Mouse (Mus musculus) liver, embryonic 14.5 days (tissue): Measurements from ENCODE around the gene Cnnm3. TPM values are rescaled to one million over a fixed set of nuclear protein-coding genes. Genes with fewer than 3 reads are reported as not detected.

Experiments used
- ATAC-seq: fragments of 200-750 bp; cut with Nextera tagmentation; 2 replicates; pipeline ENCODE4 v1.8.0; 2017; ENCODE audit warnings: moderate number of reproducible peaks, mild to moderate bottlenecking, moderate library complexity; ENCODE audit not compliant: insufficient read depth
- DNase-seq, 3 experiments: peaks; one replicate each; pipeline ENCODE4 v3.0.0-alpha.2; 2012 to 2013; ENCODE audit warnings: low read depth in 3 of 3, low spot score in 3 of 3
- H3K27ac ChIP-seq: fragments of 300-500 bp; sonication (generic); 2 replicates; pipeline ENCODE4 v1.5.1; 2014; ENCODE audit warnings: moderate library complexity, mild to moderate bottlenecking, control low read depth, inconsistent platforms
- H3K27me3 ChIP-seq: fragments of 300-500 bp; sonication (generic); 2 replicates; pipeline ENCODE4 v1.6.1; 2014; ENCODE audit warnings: mild to moderate bottlenecking, low read length, moderate library complexity; ENCODE audit not compliant: control insufficient read depth, insufficient read depth
- H3K36me3 ChIP-seq: fragments of 300-500 bp; sonication (generic); replicated peaks from 2 replicates; pipeline ENCODE4 v1.6.1; 2014; ENCODE audit warnings: low read depth; ENCODE audit not compliant: control insufficient read depth, insufficient read depth
- H3K4me1 ChIP-seq, 2 experiments: fragments of 200-500 bp in 1 of 2; fragments of 300-500 bp in 1 of 2; sonication (generic) in 1 of 2; replicated peaks; 2 replicates each; pipeline ENCODE4 v1.6.1; 2012 to 2014; ENCODE audit warnings: antibody characterized with exemption in 1 of 2, inconsistent platforms in 1 of 2, low read length in 1 of 2; ENCODE audit not compliant: control insufficient read depth in 2 of 2, insufficient read depth in 2 of 2
- H3K4me2 ChIP-seq: fragments of 300-500 bp; sonication (generic); 2 replicates; pipeline ENCODE4 v1.6.1; 2014; ENCODE audit warnings: low read depth, mild to moderate bottlenecking, control low read depth, moderate library complexity
- H3K4me3 ChIP-seq, 2 experiments: fragments of 200-500 bp in 1 of 2; fragments of 300-500 bp in 1 of 2; sonication (generic) in 1 of 2; 2 replicates each; pipeline ENCODE4 v1.5.1; 2012 to 2014; ENCODE audit warnings: low read depth in 2 of 2, low read length in 2 of 2, mild to moderate bottlenecking in 2 of 2, control low read depth in 1 of 2, inconsistent platforms in 1 of 2, moderate library complexity in 1 of 2; ENCODE audit not compliant: insufficient read depth in 1 of 2
- H3K9ac ChIP-seq: fragments of 300-500 bp; sonication (generic); replicated peaks from 2 replicates; pipeline ENCODE4 v1.6.1; 2014; ENCODE audit warnings: mild to moderate bottlenecking, control low read depth, moderate library complexity
- H3K9me3 ChIP-seq: fragments of 300-500 bp; sonication (generic); 2 replicates; pipeline ENCODE4 v1.6.1; 2016; ENCODE audit warnings: low read length, mixed read lengths; ENCODE audit not compliant: control insufficient read depth
- CTCF ChIP-seq: IDR thresholded peaks from 2 replicates; pipeline ENCODE4 v1.5.1; 2016; ENCODE audit warnings: antibody characterized with exemption, low read depth, control low read depth
- EP300 ChIP-seq: IDR thresholded peaks from 2 replicates; pipeline ENCODE4 v1.6.1; 2016; ENCODE audit warnings: antibody characterized with exemption, low read depth
- WGBS: fragments of 180-500 bp; shearing (Covaris S2); extraction: QIAGEN DNeasy Blood & Tissue Kit; methylation state at CpG from one replicate; pipeline ENCODE4 v1.1.7; 2014; ENCODE audit not compliant: insufficient replicate concordance; 5-methylcytosine and 5-hydroxymethylcytosine counted together
- polyA plus RNA-seq, 2 experiments: library from polyadenylated mRNA; depleted of rRNA in 1 of 2; stranded (reverse) in 1 of 2; unstranded in 1 of 2; fragments of >200 nt; fragmentation: Nextera tagmentation in 1 of 2; extraction: Ambion mirVana in 1 of 2; gene quantifications; 2 replicates each; pipeline versions ENCODE4 v1.2.1 to v1.2.3; 2012 to 2014

The Cnnm3 gene
- polyA plus RNA-seq, 2 experiments = 0.86 to 3.7 TPM

- Histone ChIP-seq H3K27ac (no peak overlapping the region), H3K9me3 (no peaks in the 10 kb centered on the region), H3K9ac (no peak overlapping the region), H3K4me3 (no peak overlapping the region), H3K27me3 (no peaks in the 10 kb centered on the region), H3K4me2 (no peak overlapping the region), H3K36me3 (no peaks in the 10 kb centered on the region), H3K4me1 (peaks cover 0 to 5% of the 10 kb centered on the region in 2 experiments; a peak in 2 of 4 replicates)
- DNase-seq (no peak), ATAC-seq (no peak)
- 59% methylated on average over 7 of the region's 7 CpGs for WGBS
- no peak for TF ChIP-seq EP300
- TF ChIP-seq CTCF = no peak
Observed at GRCm38 (mm10) chr1:36485080-36485479, 26.6 kb upstream of the Cnnm3 start.

DNA sequence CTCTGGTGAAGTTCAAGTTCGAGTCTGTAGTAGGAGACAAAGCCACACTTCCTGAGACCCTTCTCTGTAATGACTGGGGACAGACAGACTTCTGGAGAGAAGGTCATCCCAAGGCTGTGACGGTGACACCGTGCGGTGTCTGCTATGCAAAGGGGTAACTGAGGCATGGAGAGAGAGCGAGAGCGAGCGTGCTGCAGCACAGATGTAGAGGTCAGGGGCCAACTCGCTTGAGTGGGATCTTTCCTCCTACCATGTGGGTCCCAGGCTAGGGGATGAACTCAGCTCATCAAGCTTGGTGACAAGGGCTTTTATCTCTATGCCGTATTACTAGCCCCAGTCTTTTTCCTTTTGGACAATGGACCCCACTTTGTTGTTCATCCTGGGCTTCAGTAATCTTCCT lies 24.6 kb upstream of the Cnnm3 start:
- Histone ChIP-seq H3K9me3 (no peaks in the 10 kb centered on the region), H3K4me3 (no peak overlapping the region), H3K9ac (no peak overlapping the region), H3K4me2 (no peak overlapping the region), H3K36me3 (no peaks in the 10 kb centered on the region), H3K4me1 (peaks cover 0 to 2% of the 10 kb centered on the region in 2 experiments; a peak in 2 of 4 replicates), H3K27me3 (no peaks in the 10 kb centered on the region), H3K27ac (no peak overlapping the region)
- TF ChIP-seq CTCF (no peak), EP300 (no peak)
- DNase-seq (no peak), ATAC-seq (no peak)
- 79% methylated on average over 9 of the region's 9 CpGs for WGBS

- no peak overlapping the region for H3K4me2 ChIP-seq
- no peaks in the 10 kb centered on the region for H3K4me1 ChIP-seq
- no peak for TF ChIP-seq EP300
- TF ChIP-seq CTCF = no peak
- no peaks in the 10 kb centered on the region for H3K36me3 ChIP-seq
- WGBS = 65% methylated on average over 6 of the region's 6 CpGs
- DNase-seq = no peak
- ATAC-seq = no peak
- H3K9me3 ChIP-seq = no peaks in the 10 kb centered on the region
- H3K27ac ChIP-seq = no peak overlapping the region
- H3K27me3 ChIP-seq = no peaks in the 10 kb centered on the region
- no peak overlapping the region for H3K4me3 ChIP-seq
- H3K9ac ChIP-seq = no peak overlapping the region
Observed at GRCm38 (mm10) chr1:36489661-36490060, 22.0 kb upstream of the Cnnm3 start.

DNA sequence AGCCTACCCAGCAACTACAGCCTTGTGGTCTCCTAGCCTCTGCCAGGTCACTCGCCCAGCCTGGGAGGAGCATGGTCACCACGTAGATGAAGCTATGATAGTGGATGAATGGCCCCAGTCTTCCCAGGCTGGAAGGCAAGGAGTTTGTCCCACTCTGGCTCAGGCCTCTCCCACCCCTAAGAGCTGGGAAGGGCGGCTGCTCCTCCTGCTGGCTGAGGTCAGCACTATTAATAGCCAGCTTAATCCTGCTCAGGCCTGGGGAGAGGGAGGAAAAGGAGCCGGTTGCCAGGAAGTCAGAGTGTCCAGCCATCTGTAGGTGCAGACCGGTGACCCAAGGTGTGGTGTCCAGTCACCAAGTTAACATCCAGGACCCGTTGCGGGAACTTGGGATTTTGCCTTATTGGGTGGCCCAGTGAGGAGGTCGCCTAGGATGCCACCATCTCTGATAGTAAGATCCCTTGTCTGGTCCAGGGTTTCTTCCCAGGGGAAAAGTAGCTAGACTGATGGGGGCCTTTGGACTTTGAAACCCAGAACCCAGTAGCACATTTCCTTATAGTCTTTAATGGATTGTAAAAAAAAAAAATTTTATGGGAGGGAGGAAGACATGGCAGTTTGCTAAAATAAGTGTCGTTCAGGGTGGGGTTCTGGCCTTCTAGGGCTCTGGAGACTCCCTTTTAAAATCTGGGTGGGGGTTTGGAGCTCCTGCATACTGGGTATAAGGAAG lies 19.1 kb upstream of the Cnnm3 start:
- no peak for TF ChIP-seq EP300
- peak; percentile 56 for TF ChIP-seq CTCF
- Histone ChIP-seq H3K4me3 (no peak overlapping the region), H3K9me3 (no peaks in the 10 kb centered on the region), H3K4me1 (no peaks in the 10 kb centered on the region), H3K27me3 (no peaks in the 10 kb centered on the region), H3K27ac (no peak overlapping the region), H3K36me3 (no peaks in the 10 kb centered on the region), H3K9ac (no peak overlapping the region), H3K4me2 (no peak overlapping the region)
- 51% methylated on average over 9 of the region's 9 CpGs for WGBS
- ATAC-seq (no peak), DNase-seq (no peak)

DNA sequence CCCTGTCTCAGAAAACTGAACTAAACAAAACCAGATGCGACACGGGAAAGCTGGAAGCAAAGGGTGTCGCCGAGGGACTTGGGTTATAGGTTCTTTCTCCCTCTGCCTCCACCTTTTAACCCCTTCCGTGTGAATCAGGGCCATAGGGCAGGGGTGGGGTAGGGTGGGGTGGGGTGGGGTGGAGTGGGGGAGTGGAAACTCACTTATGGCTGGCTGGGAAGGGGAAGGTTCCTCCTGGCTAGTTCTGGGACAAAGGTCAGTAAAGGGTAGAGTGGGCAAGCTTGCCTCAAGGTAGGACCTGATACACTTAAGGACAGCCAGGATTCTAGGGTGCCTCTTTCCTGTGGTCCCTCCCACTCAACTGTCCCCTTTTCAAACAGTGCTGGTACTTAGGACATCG lies 18.4 kb upstream of the Cnnm3 start:
- H3K36me3 ChIP-seq = no peaks in the 10 kb centered on the region
- no peaks in the 10 kb centered on the region for H3K27me3 ChIP-seq
- H3K9ac ChIP-seq = no peak overlapping the region
- TF ChIP-seq CTCF = no peak
- DNase-seq (no peak), ATAC-seq (no peak)
- no peak overlapping the region for H3K27ac ChIP-seq
- no peak overlapping the region for H3K4me3 ChIP-seq
- no peaks in the 10 kb centered on the region for H3K9me3 ChIP-seq
- H3K4me2 ChIP-seq = no peak overlapping the region
- 80% methylated on average over 6 of the region's 6 CpGs for WGBS
- H3K4me1 ChIP-seq = no peaks in the 10 kb centered on the region
